Mouse (Mus musculus): Measurements from ENCODE around the gene Abca3.

DNA sequence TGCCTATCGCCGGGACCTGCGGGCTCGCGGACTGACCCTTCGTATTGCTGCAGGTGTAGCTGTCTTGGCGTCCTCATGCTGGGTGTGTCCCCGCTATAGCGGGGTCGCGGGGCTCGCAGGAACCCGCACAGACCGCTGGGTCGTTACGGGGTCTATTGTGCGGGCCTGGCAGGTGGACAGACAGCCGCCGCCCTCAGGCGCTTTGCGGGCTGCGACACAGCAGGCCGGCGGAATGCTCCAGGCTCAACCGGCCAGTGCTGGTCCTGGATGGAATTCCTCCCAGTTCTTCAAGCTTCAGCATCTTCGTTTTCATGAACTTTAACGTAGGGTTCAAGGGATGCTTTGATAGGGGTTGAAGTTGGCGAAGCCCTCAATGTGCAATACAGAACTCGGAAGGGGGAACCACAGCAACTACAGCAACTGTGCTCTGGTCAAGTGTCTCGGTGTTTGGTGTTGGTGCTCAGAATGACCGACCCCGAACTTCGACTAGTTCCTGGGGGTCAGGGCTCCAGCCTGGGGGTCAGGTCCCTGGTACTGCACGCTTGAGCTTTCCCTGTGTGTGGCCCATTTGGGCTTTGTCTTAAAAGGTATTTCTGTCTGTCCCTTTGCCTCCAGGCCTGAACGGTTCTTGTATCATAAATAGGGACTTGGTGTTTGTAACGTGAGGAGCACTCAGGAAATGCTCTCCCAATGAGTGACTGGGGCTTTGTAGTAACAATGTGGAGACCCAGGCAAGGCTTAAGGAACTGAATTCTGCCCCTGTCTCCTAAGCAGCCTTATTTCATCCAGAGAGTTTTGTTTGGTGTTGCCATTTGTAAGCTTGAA, 832 bp downstream of the Abca3 start:
- TF ChIP-seq CTCF (IDR thresholded peaks at IDR 0.05; ENCODE audit: extremely low read depth, insufficient read depth, low read length) (no peak), POLR2A (IDR thresholded peaks at IDR 0.05; ENCODE audit: extremely low read depth, insufficient read depth, low read length) (no peak)
